Mouse (Mus musculus) midbrain, embryonic 13.5 days (tissue): ENCODE measurements around the gene Id1. TPM values are rescaled to one million over a fixed set of nuclear protein-coding genes. Genes with fewer than 3 reads are reported as not detected.

Experiments
- ATAC-seq: fragments of 200-750 bp; cut with Nextera tagmentation; 2 replicates; pipeline ENCODE4 v1.8.0; 2017; ENCODE audit warnings: mild to moderate bottlenecking, moderate TSS enrichment, moderate library complexity
- H3K27ac ChIP-seq: fragments of 300-500 bp; sonication (generic); 2 replicates; pipeline ENCODE4 v1.5.1; 2015; ENCODE audit warnings: inconsistent platforms, mild to moderate bottlenecking, moderate library complexity
- H3K27me3 ChIP-seq: fragments of 300-500 bp; sonication (generic); 2 replicates; pipeline ENCODE4 v1.6.1; 2015; ENCODE audit warnings: mild to moderate bottlenecking, inconsistent platforms
- H3K36me3 ChIP-seq: fragments of 300-500 bp; sonication (generic); 2 replicates; pipeline ENCODE4 v1.6.1; 2015; ENCODE audit warnings: mild to moderate bottlenecking, inconsistent platforms
- H3K4me1 ChIP-seq: fragments of 300-500 bp; sonication (generic); replicated peaks from 2 replicates; pipeline ENCODE4 v1.6.1; 2015; ENCODE audit warnings: inconsistent platforms
- H3K4me2 ChIP-seq: fragments of 300-500 bp; sonication (generic); replicated peaks from 2 replicates; pipeline ENCODE4 v1.6.1; 2015; ENCODE audit warnings: moderate library complexity, mild to moderate bottlenecking, inconsistent platforms
- H3K4me3 ChIP-seq: fragments of 300-500 bp; sonication (generic); replicated peaks from 2 replicates; pipeline ENCODE4 v1.5.1; 2015; ENCODE audit warnings: mild to moderate bottlenecking, inconsistent platforms
- H3K9ac ChIP-seq: fragments of 300-500 bp; sonication (generic); replicated peaks from 2 replicates; pipeline ENCODE4 v1.6.1; 2015; ENCODE audit warnings: mild to moderate bottlenecking, inconsistent platforms
- H3K9me3 ChIP-seq: fragments of 300-500 bp; sonication (generic); 2 replicates; pipeline ENCODE4 v1.6.1; 2016; ENCODE audit warnings: mild to moderate bottlenecking, inconsistent platforms
- WGBS: fragments of 180-500 bp; shearing (Covaris S2); methylation state at CpG from one replicate; pipeline ENCODE4 v1.1.7; 2015; 5-methylcytosine and 5-hydroxymethylcytosine counted together
- polyA plus RNA-seq: library from polyadenylated mRNA; unstranded; fragments of >200 nt; fragmentation: Nextera tagmentation; extraction: Ambion mirVana; gene quantifications from 2 replicates; pipeline ENCODE4 v1.2.1, GENCODE M21; 2015

The Id1 gene
- polyA plus RNA-seq = 32.8 and 39.4 TPM in 2 replicates

DNA sequence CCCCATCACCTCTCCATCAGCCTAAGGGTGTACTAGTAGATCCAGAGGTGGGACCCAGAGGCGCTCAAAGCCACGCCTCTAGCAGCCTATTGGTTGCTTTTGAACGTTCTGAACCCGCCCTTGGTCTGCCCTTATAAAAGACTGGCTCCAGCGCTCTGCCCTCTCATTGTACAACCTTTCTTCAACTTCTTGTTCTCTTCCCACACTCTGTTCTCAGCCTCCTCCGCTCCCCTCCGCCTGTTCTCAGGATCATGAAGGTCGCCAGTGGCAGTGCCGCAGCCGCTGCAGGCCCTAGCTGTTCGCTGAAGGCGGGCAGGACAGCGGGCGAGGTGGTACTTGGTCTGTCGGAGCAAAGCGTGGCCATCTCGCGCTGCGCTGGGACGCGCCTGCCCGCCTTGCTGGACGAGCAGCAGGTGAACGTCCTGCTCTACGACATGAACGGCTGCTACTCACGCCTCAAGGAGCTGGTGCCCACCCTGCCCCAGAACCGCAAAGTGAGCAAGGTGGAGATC lies at the start of gene Id1:
Id1 (plus strand) TSS at position 162 of the 512 bp plus-strand sequence.
- Histone ChIP-seq H3K4me3 (peak within 1 kb of the TSS; percentile 60), H3K9me3 (no peaks in the 10 kb centered on the region), H3K27me3 (peaks cover 11% of the 10 kb centered on the region), H3K4me2 (peak within 1 kb of the TSS; percentile 91), H3K9ac (peak within 1 kb of the TSS; percentile 84), H3K27ac (peak within 1 kb of the TSS; percentile 82), H3K4me1 (peaks cover 57% of the 10 kb centered on the region), H3K36me3 (no peaks in the 10 kb centered on the region)
- peak; percentile 65 for ATAC-seq
- WGBS = under 1% methylated on average over 28 of the region's 28 CpGs

DNA sequence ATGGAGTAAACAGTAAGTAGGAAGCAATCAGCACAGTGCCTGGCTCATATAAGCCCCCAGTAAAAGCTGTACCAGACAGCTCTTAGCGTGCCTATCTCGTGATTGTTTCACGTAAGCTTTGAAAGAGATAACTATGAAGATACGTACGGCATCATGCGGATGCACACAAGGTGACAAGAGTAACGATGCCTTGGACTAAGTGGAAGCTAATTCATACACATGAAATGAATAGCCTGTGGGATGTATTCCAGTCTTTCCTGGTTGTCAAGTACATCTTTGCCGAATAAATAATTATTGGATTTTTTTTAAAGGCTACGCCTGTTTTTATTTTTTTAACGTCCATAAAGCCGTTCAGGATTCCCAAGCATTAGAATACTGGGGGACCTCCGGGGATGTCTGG lies 49.7 kb upstream of the Id1 start:
- WGBS = 68% methylated on average over 12 of the region's 12 CpGs
- H3K4me3 ChIP-seq = 0 out of 2 replicates have a peak overlapping the region, but pooled peaks have one; percentile 3
- peaks cover 99% of the 10 kb centered on the region for H3K36me3 ChIP-seq
- H3K27ac ChIP-seq = peak overlapping the region; percentile 41
- no peaks in the 10 kb centered on the region for H3K9me3 ChIP-seq
- H3K9ac ChIP-seq = 0 out of 2 replicates have a peak overlapping the region, but pooled peaks have one; percentile 4
- H3K27me3 ChIP-seq = no peaks in the 10 kb centered on the region
- peak; percentile 43 for ATAC-seq
- H3K4me1 ChIP-seq = peaks cover 19% of the 10 kb centered on the region
- H3K4me2 ChIP-seq = peak overlapping the region; percentile 22

DNA sequence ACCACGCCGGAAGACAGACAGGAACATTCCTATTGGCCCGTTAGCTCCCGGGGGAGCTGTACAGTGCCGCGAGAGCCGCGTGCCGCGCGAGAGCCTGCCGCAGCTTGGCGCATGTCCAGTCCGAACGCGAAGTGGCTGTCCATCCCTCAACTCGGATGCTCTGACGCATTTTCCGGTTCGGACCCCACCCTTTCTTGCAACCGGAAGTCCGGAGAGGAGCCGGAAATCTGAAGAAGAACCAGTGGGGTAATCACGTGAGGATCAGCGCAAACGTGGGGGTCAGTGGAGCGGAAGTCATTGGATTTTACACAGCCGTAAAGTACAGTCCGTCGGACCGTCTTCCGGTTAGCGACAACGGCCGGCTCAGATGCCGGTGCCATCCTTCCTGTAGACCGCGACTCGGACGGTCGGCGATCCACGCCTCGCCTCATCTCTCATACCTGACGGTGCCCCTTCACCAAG lies 49.2 kb upstream of the Id1 start, which contains the start of gene Mcts2:
Mcts2 (plus strand) TSS at position 230 of the 462 bp plus-strand sequence.
- peaks cover 19% of the 10 kb centered on the region for H3K4me1 ChIP-seq
- ATAC-seq = peak; percentile 98
- no peaks in the 10 kb centered on the region for H3K9me3 ChIP-seq
- 46% methylated on average over 45 of the region's 45 CpGs for WGBS
- H3K4me3 ChIP-seq = peak within 1 kb of the TSS; percentile 46
- peaks cover 97% of the 10 kb centered on the region for H3K36me3 ChIP-seq
- H3K27me3 ChIP-seq = no peaks in the 10 kb centered on the region
- peak within 1 kb of the TSS; percentile 41 for H3K27ac ChIP-seq
- H3K4me2 ChIP-seq = peak within 1 kb of the TSS; percentile 76
- H3K9ac ChIP-seq = peak within 1 kb of the TSS; percentile 71

DNA sequence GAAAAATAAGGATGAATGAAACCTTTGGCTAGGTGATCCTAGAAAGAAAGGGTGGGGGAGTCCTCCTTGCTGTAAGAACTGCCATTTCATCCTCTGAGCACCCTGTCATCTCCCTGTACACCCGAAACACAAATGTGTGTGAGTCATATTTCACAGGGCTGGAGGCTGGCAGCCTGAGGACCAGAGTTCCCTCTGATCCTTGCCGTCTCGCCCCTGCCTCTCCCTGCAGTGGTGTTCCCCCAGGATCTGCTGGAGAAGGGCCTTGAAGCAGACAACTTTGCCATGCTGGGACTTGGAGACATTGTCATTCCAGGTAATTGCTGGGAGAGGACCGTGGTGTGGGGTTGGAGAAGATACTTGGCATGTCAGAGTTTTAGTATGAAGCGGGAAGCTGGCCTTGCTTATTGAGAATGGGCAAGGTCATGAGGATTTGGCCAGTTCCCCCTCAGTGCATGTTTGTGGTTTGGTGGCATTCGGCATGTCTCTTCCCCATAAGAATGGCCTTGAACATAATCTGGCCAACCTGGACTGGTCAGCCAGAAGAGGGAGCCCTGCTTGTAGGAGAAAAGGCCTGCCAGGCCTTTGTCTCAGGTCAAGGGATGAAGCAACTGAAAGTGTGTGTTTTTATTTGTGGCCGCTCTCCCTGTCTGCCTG lies 44.4 kb upstream of the Id1 start:
- Histone ChIP-seq H3K27ac (0 out of 2 replicates have a peak overlapping the region, but pooled peaks have one; percentile 27), H3K9me3 (no peaks in the 10 kb centered on the region), H3K36me3 (peaks cover 76% of the 10 kb centered on the region), H3K4me3 (no peak overlapping the region), H3K27me3 (no peaks in the 10 kb centered on the region), H3K9ac (no peak overlapping the region; the same call in 1 of the 2 replicates), H3K4me1 (peaks cover 21% of the 10 kb centered on the region), H3K4me2 (no peak overlapping the region)
- WGBS = 82% methylated on average over 7 of the region's 7 CpGs
- no peak for ATAC-seq

DNA sequence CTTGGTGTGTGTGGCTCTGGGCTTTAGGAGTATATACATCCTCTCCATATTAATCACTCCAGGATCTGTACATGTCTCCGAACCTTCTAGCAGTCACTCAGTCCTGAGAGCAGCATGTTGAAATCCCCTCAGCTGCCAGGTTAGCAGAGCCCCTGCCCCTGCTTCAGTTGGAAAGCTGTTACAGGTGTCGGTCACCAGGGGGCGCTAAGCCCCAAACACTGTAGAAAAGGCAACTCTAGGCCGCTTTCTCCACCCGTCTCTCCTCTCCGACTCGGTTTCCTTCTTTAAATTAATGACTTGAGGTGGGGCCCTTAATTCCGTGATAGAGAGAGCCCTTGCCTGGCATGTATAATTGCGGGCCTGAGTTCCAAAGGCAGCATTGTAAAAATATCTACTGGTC lies 42.8 kb upstream of the Id1 start:
- peak; percentile 37 for ATAC-seq
- WGBS = 20% methylated on average over 9 of the region's 9 CpGs
- H3K9ac ChIP-seq = peak overlapping the region; percentile 49; the same call in 1 of the 2 replicates
- H3K4me2 ChIP-seq = peak overlapping the region; percentile 42
- H3K27me3 ChIP-seq = no peaks in the 10 kb centered on the region
- H3K4me1 ChIP-seq = peaks cover 15% of the 10 kb centered on the region
- peaks cover 76% of the 10 kb centered on the region for H3K36me3 ChIP-seq
- H3K27ac ChIP-seq = peak overlapping the region; percentile 27; the same call in 1 of the 2 replicates
- no peaks in the 10 kb centered on the region for H3K9me3 ChIP-seq
- peak overlapping the region; percentile 15; the same call in 1 of the 2 replicates for H3K4me3 ChIP-seq

DNA sequence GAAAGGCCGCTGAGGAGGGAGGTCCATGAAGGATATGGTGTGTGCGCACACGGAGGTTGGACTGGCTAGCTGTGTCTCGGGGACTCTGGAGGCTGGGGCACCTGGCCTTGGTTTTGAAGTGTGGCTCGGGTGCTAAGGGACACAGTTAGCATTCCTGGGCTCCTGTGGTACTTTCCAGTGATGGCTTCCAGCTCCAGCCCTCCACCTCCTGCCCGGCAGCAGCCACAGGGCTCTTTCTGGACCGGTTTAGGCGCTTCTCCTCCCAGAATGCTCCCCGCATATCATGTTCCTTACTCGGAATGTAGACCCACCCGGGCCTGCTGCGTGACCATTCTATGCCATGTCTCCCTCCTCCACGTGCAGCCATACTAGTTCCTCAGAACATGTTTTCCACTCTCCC lies 42.3 kb upstream of the Id1 start:
- Histone ChIP-seq H3K27me3 (no peaks in the 10 kb centered on the region), H3K4me2 (peak overlapping the region; percentile 42), H3K27ac (peak overlapping the region; percentile 27; the same call in 1 of the 2 replicates), H3K9me3 (no peaks in the 10 kb centered on the region), H3K9ac (peak overlapping the region; percentile 49; the same call in 1 of the 2 replicates), H3K36me3 (peaks cover 76% of the 10 kb centered on the region), H3K4me3 (peak overlapping the region; percentile 15; the same call in 1 of the 2 replicates), H3K4me1 (peaks cover 10% of the 10 kb centered on the region)
- no peak for ATAC-seq
- WGBS = 88% methylated on average over 13 of the region's 13 CpGs

DNA sequence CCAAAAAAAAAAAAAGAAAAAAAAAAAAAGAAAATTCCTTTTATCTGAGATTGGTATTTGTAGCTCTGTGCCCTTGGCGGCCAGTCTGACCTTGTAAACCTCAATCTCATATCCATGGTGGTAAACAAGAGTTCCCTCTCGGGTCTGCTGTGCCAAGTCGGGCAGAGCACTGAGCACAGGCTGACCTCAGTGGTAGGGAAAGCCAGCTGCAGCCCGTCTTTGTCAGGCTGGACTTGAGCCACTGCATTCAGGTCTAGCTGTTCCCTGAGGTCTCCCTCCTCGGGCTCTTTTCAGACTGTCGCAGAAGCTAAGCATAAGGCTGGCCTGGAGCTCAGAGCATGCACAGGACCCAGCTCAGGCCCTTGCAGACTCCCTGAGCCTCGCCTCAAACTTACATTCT lies 41.3 kb upstream of the Id1 start:
- no peak overlapping the region for H3K9ac ChIP-seq
- WGBS = 86% methylated on average over 7 of the region's 7 CpGs
- no peaks in the 10 kb centered on the region for H3K9me3 ChIP-seq
- peaks cover 9% of the 10 kb centered on the region for H3K4me1 ChIP-seq
- no peak overlapping the region for H3K4me3 ChIP-seq
- no peak for ATAC-seq
- peaks cover 76% of the 10 kb centered on the region for H3K36me3 ChIP-seq
- H3K27me3 ChIP-seq = no peaks in the 10 kb centered on the region
- H3K27ac ChIP-seq = no peak overlapping the region
- H3K4me2 ChIP-seq = no peak overlapping the region

DNA sequence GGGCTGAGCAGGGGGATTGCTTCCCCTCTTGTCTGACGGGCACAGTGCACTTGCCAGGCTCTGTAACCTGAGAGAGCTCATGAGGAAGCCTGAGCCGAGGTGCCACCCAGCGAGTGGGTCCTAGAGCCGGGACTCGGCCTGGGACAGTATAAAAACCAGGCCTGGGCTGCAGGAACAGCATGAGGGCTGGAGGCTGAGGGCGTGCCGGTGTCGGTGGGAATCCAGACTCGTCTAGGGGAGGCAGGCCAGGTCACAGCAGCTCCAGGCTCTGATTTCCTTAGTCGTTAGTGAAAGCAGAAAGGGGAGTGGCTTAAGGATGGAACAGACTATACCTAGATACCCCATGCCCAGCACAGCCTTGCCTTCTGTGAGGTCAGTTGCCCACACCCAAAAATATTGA lies 40.0 kb upstream of the Id1 start:
- H3K4me1 ChIP-seq = peaks cover 9% of the 10 kb centered on the region
- no peaks in the 10 kb centered on the region for H3K9me3 ChIP-seq
- ATAC-seq = no peak
- no peak overlapping the region for H3K4me2 ChIP-seq
- peak overlapping the region; percentile 59 for H3K27ac ChIP-seq
- no peaks in the 10 kb centered on the region for H3K27me3 ChIP-seq
- H3K4me3 ChIP-seq = no peak overlapping the region
- peak overlapping the region; percentile 50 for H3K9ac ChIP-seq
- H3K36me3 ChIP-seq = peaks cover 77% of the 10 kb centered on the region
- 79% methylated on average over 10 of the region's 10 CpGs for WGBS

DNA sequence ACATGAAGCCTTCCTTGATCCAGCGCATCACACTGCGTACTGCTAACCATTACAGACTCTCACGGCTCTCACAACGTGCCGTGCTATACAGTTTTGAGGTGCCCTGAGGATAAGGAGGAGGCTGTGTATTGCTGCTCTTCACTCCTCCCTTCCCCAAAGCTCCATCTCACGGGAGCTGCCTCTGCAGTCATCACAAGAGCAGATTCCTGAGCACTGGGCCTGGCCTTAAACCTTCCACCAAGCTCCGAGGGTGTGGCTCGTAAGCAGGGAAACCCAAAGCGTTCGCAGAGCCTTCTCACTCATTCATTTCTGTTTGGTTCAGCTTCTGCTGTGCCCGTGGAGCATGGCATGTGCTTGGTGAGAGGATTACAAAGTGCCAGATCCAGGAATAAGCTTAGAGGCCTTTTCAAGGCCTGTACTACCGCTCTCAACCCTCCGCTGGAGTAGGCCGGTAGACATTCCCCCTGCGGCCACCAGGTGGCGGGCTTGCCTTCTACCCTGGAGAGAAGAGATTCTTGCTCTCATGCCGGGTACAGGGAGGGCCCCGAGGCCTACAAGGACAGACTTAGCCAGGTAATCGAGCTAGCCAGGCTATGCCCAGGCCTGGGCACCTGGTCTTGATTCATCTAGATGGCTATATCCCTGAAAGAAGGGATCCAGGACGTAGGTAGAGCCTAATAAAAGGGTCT lies 39.4 kb upstream of the Id1 start:
- peaks cover 77% of the 10 kb centered on the region for H3K36me3 ChIP-seq

DNA sequence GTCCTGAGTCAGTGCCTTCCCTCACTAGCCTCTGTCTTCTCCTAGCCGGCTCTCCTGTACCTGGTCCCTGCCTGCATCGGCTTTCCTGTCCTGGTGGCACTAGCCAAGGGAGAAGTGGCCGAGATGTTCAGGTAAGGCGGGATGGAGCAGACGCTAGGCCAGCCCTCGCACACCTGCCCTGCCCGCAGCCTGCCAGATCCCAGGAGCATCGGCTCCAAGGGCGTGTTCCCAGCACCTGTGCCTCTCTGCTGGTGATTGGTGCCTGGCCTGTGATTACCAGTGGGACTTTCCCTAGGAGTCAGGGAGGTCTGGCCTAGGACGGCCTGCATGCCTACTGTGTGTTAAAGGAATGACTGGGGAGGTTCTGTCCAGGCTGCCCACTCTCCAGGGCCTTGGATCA lies 35.9 kb upstream of the Id1 start:
- no peak overlapping the region for H3K27ac ChIP-seq
- H3K36me3 ChIP-seq = peaks cover 100% of the 10 kb centered on the region
- no peaks in the 10 kb centered on the region for H3K9me3 ChIP-seq
- H3K27me3 ChIP-seq = no peaks in the 10 kb centered on the region
- H3K4me1 ChIP-seq = 0 out of 2 replicates have a peak, but pooled peaks cover 3% of the 10 kb centered on the region
- H3K4me3 ChIP-seq = no peak overlapping the region
- H3K9ac ChIP-seq = no peak overlapping the region
- no peak for ATAC-seq
- 95% methylated on average over 10 of the region's 10 CpGs for WGBS
- H3K4me2 ChIP-seq = no peak overlapping the region

More for the DNA sequence above, 39.4 kb upstream of the Id1 start:
- 42% methylated on average over 20 of the region's 20 CpGs for WGBS
- Histone ChIP-seq H3K27me3 (no peaks in the 10 kb centered on the region), H3K4me2 (no peak overlapping the region), H3K27ac (peak overlapping the region; percentile 59), H3K4me1 (peaks cover 9% of the 10 kb centered on the region), H3K9ac (peak overlapping the region; percentile 50), H3K9me3 (no peaks in the 10 kb centered on the region), H3K4me3 (no peak overlapping the region)
- peak; percentile 72 for ATAC-seq

DNA sequence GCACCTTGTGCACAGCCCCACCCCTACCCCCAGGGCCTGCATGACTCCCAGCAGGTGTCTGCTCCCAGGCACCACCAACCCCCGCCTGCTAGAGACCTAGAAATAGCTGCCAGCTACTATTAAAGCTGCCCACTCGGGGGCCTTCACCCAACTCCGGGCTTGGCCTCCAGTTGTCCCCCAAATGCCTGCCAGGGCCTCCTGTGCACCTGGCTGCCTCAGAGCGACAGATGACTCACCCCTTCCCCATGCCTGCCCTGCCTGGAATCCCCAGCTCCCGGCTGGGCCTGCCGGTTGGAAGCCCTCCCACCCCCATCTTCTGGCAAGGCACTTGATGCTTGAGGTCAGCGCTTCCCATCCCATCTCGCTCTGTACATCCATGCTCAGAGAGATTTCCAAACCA lies 35.3 kb upstream of the Id1 start:
- no peak for ATAC-seq
- Histone ChIP-seq H3K27me3 (no peaks in the 10 kb centered on the region), H3K4me3 (no peak overlapping the region), H3K4me1 (peaks cover 4% of the 10 kb centered on the region; the same call in 1 of the 2 replicates), H3K36me3 (peaks cover 100% of the 10 kb centered on the region), H3K27ac (no peak overlapping the region), H3K9me3 (no peaks in the 10 kb centered on the region), H3K4me2 (no peak overlapping the region), H3K9ac (no peak overlapping the region)
- WGBS = 90% methylated on average over 8 of the region's 8 CpGs
